Mouse (Mus musculus): Measurements from ENCODE around the gene Fdx1l. TPM values are rescaled to one million over a fixed set of nuclear protein-coding genes. Genes with fewer than 3 reads are reported as not detected.

Gene Fdx1l
- total and polyA plus RNA-seq, 2 experiments from 2014 or later: 86.5 to 95.6 TPM

DNA sequence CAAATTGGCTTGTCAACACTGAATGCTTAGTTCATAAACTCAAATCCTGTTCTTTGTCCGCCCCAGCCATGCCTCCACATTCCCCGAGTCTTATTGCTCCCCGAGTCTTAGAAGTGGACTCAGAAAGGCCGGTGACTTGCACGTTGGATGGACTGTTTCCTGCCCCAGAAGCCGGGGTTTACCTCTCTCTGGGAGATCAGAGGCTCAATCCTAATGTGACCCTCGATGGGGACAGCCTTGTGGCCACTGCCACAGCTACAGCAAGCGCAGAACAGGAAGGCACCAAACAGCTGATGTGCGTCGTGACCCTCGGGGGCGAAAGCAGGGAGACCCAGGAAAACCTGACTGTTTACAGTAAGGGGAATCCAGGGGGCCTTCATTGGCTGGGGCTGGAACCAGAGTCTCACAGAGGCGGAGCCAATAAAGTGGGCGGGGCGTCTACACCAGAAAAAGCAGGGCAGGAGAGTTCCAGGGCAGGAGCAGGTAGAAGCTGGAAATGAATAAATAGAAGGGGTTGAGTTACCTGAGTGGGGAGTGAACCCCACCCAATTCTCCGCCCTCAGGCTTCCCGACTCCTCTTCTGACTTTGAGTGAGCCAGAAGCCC lies 38.8 kb downstream of the Fdx1l start:
- no peak overlapping the region for H3K27ac ChIP-seq
- 11% methylated on average over 17 of the region's 17 CpGs for WGBS

DNA sequence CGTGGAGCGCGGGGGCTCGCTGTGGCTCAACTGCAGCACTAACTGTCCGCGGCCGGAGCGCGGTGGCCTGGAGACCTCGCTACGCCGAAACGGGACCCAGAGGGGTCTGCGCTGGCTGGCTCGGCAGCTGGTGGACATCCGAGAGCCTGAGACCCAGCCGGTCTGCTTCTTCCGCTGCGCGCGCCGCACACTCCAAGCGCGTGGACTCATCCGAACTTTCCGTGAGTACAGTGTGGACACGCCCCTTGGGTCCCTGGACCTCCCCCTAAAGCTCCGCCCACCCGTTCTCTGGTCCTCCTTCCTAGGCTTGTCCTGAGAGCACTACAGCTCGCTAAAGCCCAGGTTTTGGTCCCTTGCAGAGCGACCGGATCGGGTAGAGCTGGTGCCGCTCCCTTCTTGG lies 40.3 kb downstream of the Fdx1l start:
- no peaks in the 10 kb centered on the region for H3K36me3 ChIP-seq (ENCODE audit: insufficient read depth, low read length)
- H3K9ac ChIP-seq (replicated peaks; ENCODE audit: low read length): no peak overlapping the region; the same call in 1 of the 2 replicates
- WGBS: 1% methylated on average over 34 of the region's 34 CpGs
- peak overlapping the region; percentile 56 for H3K4me3 ChIP-seq (ENCODE audit: low read length)
- H3K27me3 ChIP-seq (ENCODE audit: insufficient read depth, low read length): peaks cover 63% of the 10 kb centered on the region
- ATAC-seq (no peak), DNase-seq (ENCODE audit: low spot score) (peak; percentile 68)
- peak overlapping the region; percentile 98 for H3K4me2 ChIP-seq (ENCODE audit: low read depth, low read length)
- H3K9me3 ChIP-seq (ENCODE audit: low read length): no peaks in the 10 kb centered on the region
- H3K27ac ChIP-seq: no peak overlapping the region
- peaks cover 46% of the 10 kb centered on the region for H3K4me1 ChIP-seq (ENCODE audit: insufficient read depth, low read length)
- TF ChIP-seq CTCF (IDR thresholded peaks at IDR 0.05; ENCODE audit: low read depth): no peak

More for the DNA sequence above, 38.8 kb downstream of the Fdx1l start:
- TF ChIP-seq CTCF (IDR thresholded peaks at IDR 0.05; ENCODE audit: low read depth): no peak
- peaks cover 46% of the 10 kb centered on the region for H3K4me1 ChIP-seq (ENCODE audit: insufficient read depth, low read length)
- no peak for DNase-seq (ENCODE audit: low spot score)
- H3K36me3 ChIP-seq (ENCODE audit: insufficient read depth, low read length): no peaks in the 10 kb centered on the region
- H3K9ac ChIP-seq (replicated peaks; ENCODE audit: low read length): no peak overlapping the region
- no peak for ATAC-seq
- H3K9me3 ChIP-seq (ENCODE audit: low read length): no peaks in the 10 kb centered on the region
- no peak overlapping the region for H3K4me3 ChIP-seq (ENCODE audit: low read length)
- 0 out of 2 replicates have a peak overlapping the region, but pooled peaks have one; percentile 10 for H3K4me2 ChIP-seq (ENCODE audit: low read depth, low read length)
- peaks cover 68% of the 10 kb centered on the region for H3K27me3 ChIP-seq (ENCODE audit: insufficient read depth, low read length)

DNA sequence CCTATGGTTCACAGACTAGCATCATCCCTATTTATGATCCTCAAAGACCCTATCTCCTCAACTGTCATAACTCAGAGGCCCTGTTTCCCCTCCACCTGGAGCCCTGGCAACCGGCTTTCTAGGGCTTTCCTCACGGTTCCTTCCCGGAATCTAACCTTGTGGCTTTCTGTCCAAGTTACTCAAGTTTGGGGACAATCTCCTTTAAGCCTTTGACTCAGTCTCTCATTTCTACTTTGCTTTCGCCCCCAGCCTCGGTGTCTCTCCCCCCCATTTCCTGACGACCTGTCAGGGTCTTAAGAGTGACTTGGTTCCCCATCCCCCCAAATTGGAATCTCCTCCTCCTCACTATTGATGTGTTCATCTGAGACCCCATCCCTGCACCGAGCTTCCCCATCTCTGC lies 40.9 kb downstream of the Fdx1l start:
- no peaks in the 10 kb centered on the region for H3K36me3 ChIP-seq (ENCODE audit: insufficient read depth, low read length)
- H3K9me3 ChIP-seq (ENCODE audit: low read length): no peaks in the 10 kb centered on the region
- peak overlapping the region; percentile 98 for H3K4me2 ChIP-seq (ENCODE audit: low read depth, low read length)
- TF ChIP-seq CTCF (IDR thresholded peaks at IDR 0.05; ENCODE audit: low read depth): no peak
- H3K4me3 ChIP-seq (ENCODE audit: low read length): peak overlapping the region; percentile 56
- ATAC-seq (no peak), DNase-seq (ENCODE audit: low spot score) (no peak)
- WGBS: 2% methylated on average over 7 of the region's 7 CpGs
- no peak overlapping the region for H3K27ac ChIP-seq
- peak overlapping the region; percentile 59 for H3K9ac ChIP-seq (replicated peaks; ENCODE audit: low read length)
- peaks cover 40% of the 10 kb centered on the region for H3K4me1 ChIP-seq (ENCODE audit: insufficient read depth, low read length)
- H3K27me3 ChIP-seq (ENCODE audit: insufficient read depth, low read length): peaks cover 57% of the 10 kb centered on the region

DNA sequence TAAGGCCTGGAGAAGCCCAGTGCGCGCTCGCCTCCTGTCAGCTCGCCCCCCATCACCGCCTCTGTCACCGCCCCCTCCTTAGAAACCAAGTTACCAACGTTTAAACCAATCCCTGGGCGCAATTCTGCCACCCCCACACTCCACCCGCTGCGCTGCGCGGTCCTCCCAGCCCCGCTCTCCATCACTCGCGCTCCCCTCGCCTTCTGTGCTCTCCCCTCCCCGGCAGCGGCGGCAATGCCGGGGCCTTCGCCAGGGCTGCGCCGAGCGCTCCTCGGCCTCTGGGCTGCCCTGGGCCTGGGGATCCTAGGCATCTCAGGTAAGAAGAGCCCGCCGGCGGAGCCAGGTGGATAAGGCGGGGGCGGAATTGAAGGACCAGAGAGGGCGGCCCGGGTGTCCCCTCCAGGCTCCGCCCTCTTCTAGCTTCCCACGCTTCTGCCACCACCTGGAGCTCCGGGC lies 41.5 kb downstream of the Fdx1l start, which contains the start of gene Icam5:
Gene Icam5 (plus strand): TSS at position 178 of the 456 bp plus-strand sequence.
- peak within 1 kb of the TSS; percentile 68; the same call in 1 of the 2 replicates for H3K27ac ChIP-seq
- no peak for TF ChIP-seq CTCF (IDR thresholded peaks at IDR 0.05; ENCODE audit: low read depth)
- H3K4me1 ChIP-seq (ENCODE audit: insufficient read depth, low read length): peaks cover 34% of the 10 kb centered on the region
- H3K9me3 ChIP-seq (ENCODE audit: low read length): no peaks in the 10 kb centered on the region
- ATAC-seq (peak; percentile 0), DNase-seq (ENCODE audit: low spot score) (peak; percentile 47)
- H3K27me3 ChIP-seq (ENCODE audit: insufficient read depth, low read length): peaks cover 51% of the 10 kb centered on the region
- H3K9ac ChIP-seq (replicated peaks; ENCODE audit: low read length): peak within 1 kb of the TSS; percentile 59
- H3K36me3 ChIP-seq (ENCODE audit: insufficient read depth, low read length): no peaks in the 10 kb centered on the region
- 1% methylated on average over 34 of the region's 35 CpGs for WGBS
- H3K4me2 ChIP-seq (ENCODE audit: low read depth, low read length): peak within 1 kb of the TSS; percentile 98
- peak within 1 kb of the TSS; percentile 56 for H3K4me3 ChIP-seq (ENCODE audit: low read length)

DNA sequence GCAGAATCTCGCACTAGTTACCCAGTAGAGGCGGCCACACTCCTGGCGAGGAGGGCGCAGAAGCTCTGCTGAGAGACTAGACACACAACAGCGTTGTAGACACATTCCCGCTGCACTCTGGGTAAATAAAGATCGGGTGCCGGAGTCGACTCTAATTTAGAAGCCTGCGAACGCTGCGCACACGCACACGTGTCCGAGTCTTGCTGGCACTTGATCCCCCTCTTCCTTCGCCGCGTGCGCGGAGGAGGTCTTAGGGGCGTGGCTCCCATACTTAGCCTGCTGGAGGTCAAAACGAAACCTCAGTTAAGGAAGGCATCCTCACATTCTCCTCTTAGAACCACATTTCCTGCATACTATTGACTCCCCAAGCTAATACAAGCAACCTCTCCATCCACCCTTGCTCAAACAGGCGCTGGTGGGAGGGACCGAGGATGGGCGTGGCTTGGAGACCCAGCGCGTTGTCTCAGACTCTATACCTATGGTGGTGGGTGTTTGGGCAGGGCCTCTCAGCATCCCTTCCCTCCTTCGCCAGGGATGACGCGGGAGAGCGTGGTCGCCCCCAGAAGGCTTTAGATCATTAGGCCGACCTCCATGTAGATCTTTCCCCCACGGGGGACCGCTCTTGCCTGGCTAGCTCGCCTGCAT lies 42.0 kb downstream of the Fdx1l start:
- no peaks in the 10 kb centered on the region for H3K9me3 ChIP-seq (ENCODE audit: low read length)
- H3K4me3 ChIP-seq (ENCODE audit: low read length): peak overlapping the region; percentile 56
- H3K4me2 ChIP-seq (ENCODE audit: low read depth, low read length): peak overlapping the region; percentile 98
- peak overlapping the region; percentile 59 for H3K9ac ChIP-seq (replicated peaks; ENCODE audit: low read length)
- H3K27me3 ChIP-seq (ENCODE audit: insufficient read depth, low read length): peaks cover 46% of the 10 kb centered on the region
- DNase-seq (ENCODE audit: low spot score): peak; percentile 81
- 0% methylated on average over 36 of the region's 36 CpGs for WGBS
- peak overlapping the region; percentile 68; the same call in 1 of the 2 replicates for H3K27ac ChIP-seq
- H3K4me1 ChIP-seq (ENCODE audit: insufficient read depth, low read length): peaks cover 29% of the 10 kb centered on the region
- peak; percentile 63 for ATAC-seq
- no peaks in the 10 kb centered on the region for H3K36me3 ChIP-seq (ENCODE audit: insufficient read depth, low read length)
- no peak; the same call in 1 of the 2 replicates for TF ChIP-seq CTCF (IDR thresholded peaks at IDR 0.05; ENCODE audit: low read depth)

DNA sequence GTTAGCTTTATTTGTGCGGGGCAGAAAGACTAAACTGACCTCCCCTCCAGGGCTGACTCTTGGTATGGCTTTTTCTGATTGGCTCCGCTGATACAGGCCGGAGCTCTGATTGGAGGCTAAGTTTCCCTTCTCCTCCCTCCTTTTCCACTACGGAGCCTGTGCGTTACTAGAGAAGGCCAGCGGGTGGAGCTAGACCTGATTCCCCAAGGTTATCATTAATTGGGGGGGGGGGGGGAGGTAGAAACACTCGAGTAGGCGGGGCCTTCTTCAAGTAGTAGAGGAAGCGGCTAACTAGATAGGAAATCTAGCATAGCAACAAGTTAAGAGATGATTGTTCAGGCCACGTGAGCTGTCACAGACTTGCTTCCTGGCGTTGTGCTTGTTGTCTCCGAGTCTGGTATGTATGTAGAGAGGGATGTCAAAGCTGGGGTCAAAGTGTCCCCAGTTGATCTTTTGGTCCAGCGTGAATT lies 42.6 kb downstream of the Fdx1l start:
- WGBS: under 1% methylated on average over 13 of the region's 13 CpGs
- ATAC-seq: peak; percentile 75
- Histone ChIP-seq H3K36me3 (ENCODE audit: insufficient read depth, low read length) (no peaks in the 10 kb centered on the region), H3K27ac (peak overlapping the region; percentile 68; the same call in 1 of the 2 replicates), H3K9me3 (ENCODE audit: low read length) (no peaks in the 10 kb centered on the region), H3K4me2 (ENCODE audit: low read depth, low read length) (peak overlapping the region; percentile 98), H3K27me3 (ENCODE audit: insufficient read depth, low read length) (peaks cover 40% of the 10 kb centered on the region), H3K9ac (replicated peaks; ENCODE audit: low read length) (no peak overlapping the region), H3K4me3 (ENCODE audit: low read length) (peak overlapping the region; percentile 56), H3K4me1 (ENCODE audit: insufficient read depth, low read length) (peaks cover 25% of the 10 kb centered on the region)
- peak; percentile 91 for DNase-seq (ENCODE audit: low spot score)
- TF ChIP-seq CTCF (IDR thresholded peaks at IDR 0.05; ENCODE audit: low read depth): peak; percentile 71

Measured in hindbrain, postnatal 0 days (tissue).